Mouse (Mus musculus) liver, postnatal 0 days (tissue): ENCODE measurements around the gene Trim16.

Source experiments
- CTCF ChIP-seq: sonication (generic); IDR thresholded peaks from 2 replicates; pipeline ENCODE4 v1.5.1; 2016; ENCODE audit warnings: antibody characterized with exemption, low read depth
- EP300 ChIP-seq: IDR thresholded peaks from 2 replicates; pipeline ENCODE4 v1.6.1; 2016; ENCODE audit warnings: antibody characterized with exemption, low read depth, mild to moderate bottlenecking

- TF ChIP-seq CTCF (no peak), EP300 (no peak)
Observed at GRCm38 (mm10) chr11:62826106-62826733, 6.2 kb downstream of the Trim16 start.
